Mouse (Mus musculus): ENCODE data around the gene 4930442H23Rik.

Gene 4930442H23Rik

GRCm38 (mm10) chr10:81201807-81202758, 18.4 kb upstream of the 4930442H23Rik start, which contains the start of gene Nmrk2:
Gene Nmrk2, minus strand, starts transcription at chr10:81202051.
- TF ChIP-seq GATA4 (IDR thresholded peaks at IDR 0.05; ENCODE audit: insufficient replicate concordance, low read length): no peak

DNA sequence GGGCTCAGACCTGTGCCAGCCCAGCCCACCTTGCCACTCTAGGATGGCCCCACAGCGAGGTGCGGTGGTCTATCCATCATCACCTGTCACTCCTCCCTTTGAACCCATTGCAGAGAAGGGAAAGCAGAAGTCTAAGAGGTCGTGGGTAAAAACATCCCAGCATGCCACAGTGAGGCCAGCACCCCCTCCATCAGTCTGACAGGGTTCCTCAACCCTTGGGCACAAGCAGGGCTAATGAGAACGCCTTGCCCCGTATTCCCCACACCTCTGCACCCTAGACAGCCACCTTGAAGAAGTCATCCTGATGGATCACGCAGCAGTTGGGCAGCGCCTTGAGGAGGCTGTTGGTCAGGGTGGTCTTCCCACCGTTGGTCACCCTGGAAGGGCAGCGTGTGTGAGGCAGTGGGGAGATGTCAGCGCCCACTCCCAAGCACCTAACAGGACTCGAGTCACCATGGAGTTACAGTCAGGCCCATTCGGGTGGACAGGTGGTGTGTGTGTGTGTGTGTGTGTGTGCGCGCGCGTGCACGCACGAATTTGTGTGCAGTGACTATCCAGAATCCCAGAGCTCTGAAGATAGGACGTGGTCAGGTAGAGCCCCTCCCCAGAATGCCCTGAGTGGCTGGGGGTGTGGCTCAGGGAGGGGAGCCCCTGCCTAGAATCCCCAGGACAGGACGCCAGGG, 17.1 kb upstream of the 4930442H23Rik start:
- no peak for TF ChIP-seq GATA4 (IDR thresholded peaks at IDR 0.05; ENCODE audit: insufficient replicate concordance, low read length)

- no peak for TF ChIP-seq GATA4 (IDR thresholded peaks at IDR 0.05; ENCODE audit: insufficient replicate concordance, low read length)
Observed at GRCm38 (mm10) chr10:81200141-81200540, 16.5 kb upstream of the 4930442H23Rik start.

DNA sequence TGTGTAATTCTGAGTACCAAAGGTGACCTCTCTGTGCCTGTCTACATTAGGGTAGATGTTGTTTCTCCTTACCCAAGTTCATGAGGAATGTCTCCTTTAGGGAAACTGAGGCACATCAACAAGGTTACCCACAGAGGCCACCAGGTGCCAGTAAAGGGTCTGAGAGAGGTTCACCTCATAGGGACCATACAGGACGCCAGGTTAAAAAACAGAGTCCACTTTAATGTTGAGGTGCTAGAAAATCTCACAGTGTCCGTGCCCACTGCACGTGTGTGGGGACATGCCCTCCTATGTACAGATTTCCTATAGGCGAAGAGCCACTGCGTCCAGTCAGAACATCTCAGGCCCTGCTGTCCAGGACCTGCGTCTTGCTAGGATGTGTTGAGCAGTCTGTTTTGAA, 15.3 kb upstream of the 4930442H23Rik start:
- TF ChIP-seq GATA4 (IDR thresholded peaks at IDR 0.05; ENCODE audit: insufficient replicate concordance, low read length): no peak

DNA sequence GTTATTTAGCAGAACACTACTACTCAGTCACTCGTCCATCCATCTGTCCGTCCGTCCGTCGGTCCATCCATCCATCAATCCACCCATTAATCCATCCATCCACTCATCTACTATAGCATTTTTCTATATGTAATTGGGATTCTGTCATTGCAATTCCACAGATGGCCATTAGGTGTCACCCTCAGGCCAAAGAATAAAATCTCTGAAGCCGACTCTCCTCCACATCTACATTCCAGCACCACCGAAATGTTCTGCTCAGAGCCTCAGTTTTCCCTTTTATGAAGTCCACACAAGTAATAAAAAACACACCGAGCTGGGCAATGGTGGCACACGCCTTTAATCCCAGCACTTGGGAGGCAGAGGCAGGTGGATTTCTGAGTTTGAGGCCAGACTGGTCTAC, 14.6 kb upstream of the 4930442H23Rik start:
- no peak for TF ChIP-seq GATA4 (IDR thresholded peaks at IDR 0.05; ENCODE audit: insufficient replicate concordance, low read length)

DNA sequence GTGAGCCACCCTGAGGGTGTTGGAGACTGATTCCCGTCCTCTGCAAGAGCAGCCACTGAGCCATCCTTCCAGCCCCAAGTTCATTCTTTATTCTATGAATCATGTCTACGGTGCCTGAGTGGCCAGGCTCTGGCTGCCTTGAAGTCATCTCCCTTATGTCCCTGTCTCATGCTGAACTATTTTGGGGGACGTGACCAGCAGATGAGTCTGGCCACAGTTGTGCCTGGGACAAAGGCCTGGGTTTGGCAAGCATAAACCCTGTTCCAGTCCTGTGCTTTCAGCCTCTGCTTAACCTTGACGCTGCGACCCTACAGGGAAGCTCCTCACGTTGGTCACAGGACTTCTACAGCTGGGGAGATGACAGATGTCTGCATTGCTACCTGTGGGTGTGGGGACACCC, 13.7 kb upstream of the 4930442H23Rik start:
- no peak for TF ChIP-seq GATA4 (IDR thresholded peaks at IDR 0.05; ENCODE audit: insufficient replicate concordance, low read length)

- no peak for TF ChIP-seq GATA4 (IDR thresholded peaks at IDR 0.05; ENCODE audit: insufficient replicate concordance, low read length)
Observed at GRCm38 (mm10) chr10:81196470-81197065, 12.9 kb upstream of the 4930442H23Rik start.

DNA sequence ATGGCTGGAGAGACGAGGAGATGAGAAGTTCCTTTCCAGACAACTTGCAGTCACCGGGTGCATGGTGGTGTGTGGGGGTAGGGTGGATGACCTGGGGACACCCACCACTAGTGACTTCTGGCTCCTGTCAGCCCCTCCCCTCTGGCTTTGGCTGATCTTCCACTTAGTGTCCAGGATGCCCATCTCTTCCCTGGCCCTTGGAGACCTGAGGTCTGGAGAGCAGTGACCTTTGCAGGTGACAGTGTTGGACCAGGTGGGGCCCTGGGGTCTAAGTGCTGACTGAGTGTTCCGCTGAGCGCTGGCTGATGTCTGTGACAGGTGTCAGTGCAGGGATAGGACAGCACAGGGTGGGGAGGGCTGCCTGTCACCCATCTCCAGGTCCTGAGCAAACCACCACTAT, 11.7 kb upstream of the 4930442H23Rik start:
- TF ChIP-seq GATA4 (IDR thresholded peaks at IDR 0.05; ENCODE audit: insufficient replicate concordance, low read length): no peak

DNA sequence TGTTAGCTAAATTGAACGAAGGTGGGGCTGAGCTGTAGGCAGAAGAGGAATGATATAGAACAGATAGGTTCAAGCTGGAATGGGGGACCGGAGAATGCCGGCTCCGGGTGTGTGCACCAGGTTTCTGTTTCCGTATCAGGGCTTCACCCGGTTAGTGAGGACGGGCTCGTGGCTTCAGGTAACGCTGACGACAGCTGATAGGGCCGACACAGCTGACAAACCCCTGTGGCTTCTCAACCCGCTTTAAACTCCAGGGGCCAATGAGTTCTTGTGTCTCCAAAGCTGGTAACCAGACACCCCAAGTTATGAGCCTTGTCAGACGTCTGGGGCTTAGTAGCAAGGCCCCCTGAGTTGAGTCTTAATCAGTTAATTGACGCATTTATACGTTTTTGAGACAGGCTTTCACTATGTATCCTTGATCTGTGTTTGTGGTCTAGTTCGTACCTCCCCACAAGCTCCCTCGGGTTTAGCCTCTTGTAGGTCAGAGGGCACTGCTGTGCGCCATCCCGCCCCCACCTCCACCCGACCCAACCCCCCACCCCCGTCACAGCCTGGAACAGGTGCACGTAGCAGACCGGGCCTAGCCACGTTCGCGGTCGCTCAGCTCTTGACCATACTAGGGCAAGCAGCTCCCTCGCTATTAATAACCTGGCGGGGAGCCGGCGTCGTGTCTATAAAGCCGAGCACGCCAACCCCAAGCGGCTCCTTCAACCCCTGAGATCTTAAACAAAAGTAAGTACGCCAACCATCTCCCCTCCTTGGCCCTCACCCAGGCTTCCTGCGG, 10.5 kb upstream of the 4930442H23Rik start:
- TF ChIP-seq GATA4 (IDR thresholded peaks at IDR 0.05; ENCODE audit: insufficient replicate concordance, low read length): no peak

GRCm38 (mm10) chr10:81192968-81193501, 9.4 kb upstream of the 4930442H23Rik start:
- TF ChIP-seq GATA4 (IDR thresholded peaks at IDR 0.05; ENCODE audit: insufficient replicate concordance, low read length): no peak

- no peak for TF ChIP-seq GATA4 (IDR thresholded peaks at IDR 0.05; ENCODE audit: insufficient replicate concordance, low read length)
Observed at GRCm38 (mm10) chr10:81192270-81192967, 8.8 kb upstream of the 4930442H23Rik start.

GRCm38 (mm10) chr10:81191342-81191982, 7.8 kb upstream of the 4930442H23Rik start:
- TF ChIP-seq GATA4 (IDR thresholded peaks at IDR 0.05; ENCODE audit: insufficient replicate concordance, low read length): no peak

DNA sequence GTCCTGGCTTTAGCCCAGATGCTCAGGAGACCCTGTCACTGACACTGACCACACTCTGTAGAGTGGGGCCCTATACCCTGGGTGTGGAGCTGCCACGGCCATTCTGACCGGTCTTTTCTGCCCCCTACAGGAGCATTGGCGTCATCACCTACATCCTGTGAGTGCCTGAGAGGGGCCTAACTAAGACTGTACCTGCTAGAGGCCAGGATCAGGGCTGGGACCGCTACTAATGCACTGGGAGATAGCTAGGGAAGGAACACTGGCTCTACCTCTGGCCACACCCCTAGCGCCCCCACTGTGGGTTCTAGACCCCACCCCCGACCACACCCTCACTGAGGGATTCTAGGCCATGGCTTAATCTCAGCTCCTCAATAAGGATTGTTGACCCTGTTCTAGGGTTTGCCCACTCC, 7.3 kb upstream of the 4930442H23Rik start:
- TF ChIP-seq GATA4 (IDR thresholded peaks at IDR 0.05; ENCODE audit: insufficient replicate concordance, low read length): no peak

Data from liver, adult (tissue).